Mouse (Mus musculus) liver, embryonic 11.5 days (tissue): Measurements from ENCODE around the gene Mdga1. TPM values are rescaled to one million over a fixed set of nuclear protein-coding genes. Genes with fewer than 3 reads are reported as not detected.

Source experiments
- ATAC-seq: fragments of 200-750 bp; cut with Nextera tagmentation; replicated peaks from 2 replicates; pipeline ENCODE4 v1.8.0; 2017; ENCODE audit warnings: moderate number of reproducible peaks, mild to moderate bottlenecking, moderate TSS enrichment, moderate library complexity; ENCODE audit not compliant: low FRiP score
- DNase-seq: peaks from one replicate; pipeline ENCODE4 v3.0.0-alpha.2; 2017; ENCODE audit warnings: low spot score
- H3K27ac ChIP-seq: fragments of 300-500 bp; sonication (generic); 2 replicates; pipeline ENCODE4 v1.5.1; 2014; ENCODE audit warnings: mild to moderate bottlenecking, low read depth, low read length, control low read depth
- H3K27me3 ChIP-seq: fragments of 300-500 bp; sonication (generic); replicated peaks from 2 replicates; pipeline ENCODE4 v1.6.1; 2014; ENCODE audit warnings: low read length, mixed read lengths; ENCODE audit not compliant: control insufficient read depth, insufficient read depth
- H3K36me3 ChIP-seq: fragments of 300-500 bp; sonication (generic); 2 replicates; pipeline ENCODE4 v1.6.1; 2014; ENCODE audit warnings: mild to moderate bottlenecking, low read length, moderate library complexity, mixed read lengths; ENCODE audit not compliant: control insufficient read depth, insufficient read depth
- H3K4me1 ChIP-seq: fragments of 300-500 bp; sonication (generic); replicated peaks from 2 replicates; pipeline ENCODE4 v1.6.1; 2014; ENCODE audit warnings: low read length, mixed read lengths; ENCODE audit not compliant: control insufficient read depth, insufficient read depth
- H3K4me2 ChIP-seq: fragments of 300-500 bp; sonication (generic); 2 replicates; pipeline ENCODE4 v1.6.1; 2014; ENCODE audit warnings: mild to moderate bottlenecking, control low read depth, moderate library complexity
- H3K4me3 ChIP-seq: fragments of 300-500 bp; sonication (generic); 2 replicates; pipeline ENCODE4 v1.5.1; 2014; ENCODE audit warnings: low read depth, low read length, control low read depth
- H3K9ac ChIP-seq: fragments of 300-500 bp; sonication (generic); 2 replicates; pipeline ENCODE4 v1.6.1; 2014; ENCODE audit warnings: low read depth, low read length, control low read depth
- H3K9me3 ChIP-seq: fragments of 300-500 bp; sonication (generic); 2 replicates; pipeline ENCODE4 v1.6.1; 2016; ENCODE audit warnings: low read length, inconsistent platforms, mixed read lengths; ENCODE audit not compliant: control insufficient read depth
- WGBS: fragments of 180-500 bp; shearing (Covaris S2); extraction: QIAGEN DNeasy Blood & Tissue Kit; methylation state at CpG from one replicate; pipeline ENCODE4 v1.1.7; 2014; 5-methylcytosine and 5-hydroxymethylcytosine counted together
- polyA plus RNA-seq: library from polyadenylated mRNA; unstranded; fragments of >200 nt; fragmentation: Nextera tagmentation; extraction: Ambion mirVana; gene quantifications from 2 replicates; pipeline ENCODE4 v1.2.1, GENCODE M21; 2014

Gene Mdga1
- polyA plus RNA-seq, 1 experiment from 2014 or later, result 1.7 TPM

DNA sequence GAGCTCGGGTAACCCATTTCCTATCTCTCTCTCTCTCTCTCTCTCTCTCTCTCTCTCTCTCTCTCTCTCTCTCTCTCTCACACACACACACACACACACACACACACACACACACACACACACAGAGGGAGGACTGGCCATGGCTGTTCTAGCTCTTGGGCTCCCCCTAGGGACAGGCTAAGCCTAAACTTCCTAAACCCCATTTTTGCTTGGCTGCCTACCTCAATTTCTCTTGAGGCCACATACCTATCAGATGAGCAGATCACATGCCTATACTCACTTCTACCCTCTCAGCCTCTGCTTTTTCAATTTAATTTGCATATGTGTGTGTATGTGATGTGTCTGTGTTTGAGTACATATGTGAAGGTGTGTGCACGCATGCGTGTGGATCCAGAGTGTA lies 111.1 kb downstream of the Mdga1 start:
- 77% methylated on average over 3 of the region's 3 CpGs for WGBS
- Histone ChIP-seq H3K9me3 (no peaks in the 10 kb centered on the region), H3K27ac (peak overlapping the region; percentile 85), H3K4me1 (peaks cover 57% of the 10 kb centered on the region), H3K36me3 (no peaks in the 10 kb centered on the region), H3K9ac (peak overlapping the region; percentile 1; the same call in 1 of the 2 replicates), H3K4me3 (no peak overlapping the region), H3K4me2 (peak overlapping the region; percentile 35; the same call in 1 of the 2 replicates), H3K27me3 (no peaks in the 10 kb centered on the region)
- no peak for ATAC-seq
- DNase-seq, result no peak

DNA sequence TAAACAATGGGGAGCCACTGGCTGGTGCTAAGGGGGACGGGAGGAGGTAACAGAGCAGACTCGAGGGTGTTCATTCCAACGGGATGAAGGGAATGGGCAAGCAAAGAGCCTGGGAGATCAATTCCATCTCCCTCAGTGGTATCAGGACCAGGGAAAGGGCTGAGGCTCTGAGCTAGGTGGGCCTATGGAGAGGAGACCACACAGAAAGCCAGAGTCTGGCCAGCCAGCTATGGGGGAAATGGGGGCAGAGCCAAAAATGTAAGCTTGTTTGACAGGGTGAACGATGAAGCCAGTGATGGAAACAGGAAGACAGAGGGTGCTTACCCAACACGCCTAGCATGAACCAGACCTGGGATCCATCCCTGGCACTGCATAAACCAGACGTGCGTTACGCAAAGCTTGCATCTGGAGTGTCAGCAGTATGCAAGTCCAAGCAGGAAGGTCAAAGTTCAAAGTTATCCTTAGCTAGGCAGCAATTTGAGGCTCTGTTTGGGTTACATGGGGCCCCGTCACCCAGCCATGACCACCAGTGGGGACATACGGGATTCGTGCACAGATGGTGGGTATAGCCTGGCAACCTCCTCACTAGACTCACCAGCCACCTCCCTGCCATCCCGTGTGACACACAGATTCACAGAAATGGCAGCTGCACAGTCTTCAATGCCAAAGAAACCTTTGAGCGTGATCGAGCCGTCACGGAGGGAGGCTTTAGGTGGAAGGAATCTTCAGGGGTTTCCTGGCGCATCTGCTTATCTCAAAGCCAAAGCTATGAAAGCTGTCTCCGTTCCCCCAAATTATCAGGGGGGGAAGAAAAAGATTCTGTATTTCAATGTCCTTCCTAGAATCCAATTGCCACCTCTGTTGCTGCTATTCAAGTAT lies 113.9 kb downstream of the Mdga1 start:
- Histone ChIP-seq H3K27me3 (peaks cover 2% of the 10 kb centered on the region; the same call in 1 of the 2 replicates), H3K4me2 (no peak overlapping the region), H3K36me3 (no peaks in the 10 kb centered on the region), H3K9me3 (no peaks in the 10 kb centered on the region), H3K4me3 (no peak overlapping the region), H3K9ac (no peak overlapping the region), H3K4me1 (peaks cover 56% of the 10 kb centered on the region), H3K27ac (0 out of 2 replicates have a peak overlapping the region, but pooled peaks have one; percentile 41)
- no peak for ATAC-seq
- WGBS, result 52% methylated on average over 18 of the region's 18 CpGs
- no peak for DNase-seq

DNA sequence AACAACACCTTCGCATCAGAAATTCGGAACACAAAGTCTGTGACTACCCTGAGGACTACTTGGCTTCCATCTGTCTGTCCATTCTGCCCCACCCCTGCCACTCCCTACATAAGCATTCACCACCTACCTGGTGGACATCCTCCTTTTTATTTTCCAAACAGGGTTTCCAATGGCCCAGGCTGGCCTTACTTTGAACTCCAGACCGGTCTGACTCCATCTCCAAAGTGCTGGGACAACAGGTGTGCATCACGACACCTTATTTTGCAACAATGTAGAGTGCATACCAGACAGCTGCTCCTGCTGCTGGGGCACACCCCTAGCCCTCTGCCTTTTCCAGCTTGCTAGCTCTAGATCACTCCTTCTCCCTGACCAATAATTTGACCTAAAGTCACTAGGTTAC lies 115.1 kb downstream of the Mdga1 start:
- 91% methylated on average over 4 of the region's 4 CpGs for WGBS
- Histone ChIP-seq H3K4me2 (0 out of 2 replicates have a peak overlapping the region, but pooled peaks have one; percentile 12), H3K36me3 (no peaks in the 10 kb centered on the region), H3K4me1 (peaks cover 52% of the 10 kb centered on the region), H3K9me3 (no peaks in the 10 kb centered on the region), H3K27me3 (peaks cover 2% of the 10 kb centered on the region; the same call in 1 of the 2 replicates), H3K9ac (0 out of 2 replicates have a peak overlapping the region, but pooled peaks have one; percentile 11), H3K27ac (peak overlapping the region; percentile 4; the same call in 1 of the 2 replicates), H3K4me3 (no peak overlapping the region)
- ATAC-seq, result no peak
- DNase-seq, result no peak

DNA sequence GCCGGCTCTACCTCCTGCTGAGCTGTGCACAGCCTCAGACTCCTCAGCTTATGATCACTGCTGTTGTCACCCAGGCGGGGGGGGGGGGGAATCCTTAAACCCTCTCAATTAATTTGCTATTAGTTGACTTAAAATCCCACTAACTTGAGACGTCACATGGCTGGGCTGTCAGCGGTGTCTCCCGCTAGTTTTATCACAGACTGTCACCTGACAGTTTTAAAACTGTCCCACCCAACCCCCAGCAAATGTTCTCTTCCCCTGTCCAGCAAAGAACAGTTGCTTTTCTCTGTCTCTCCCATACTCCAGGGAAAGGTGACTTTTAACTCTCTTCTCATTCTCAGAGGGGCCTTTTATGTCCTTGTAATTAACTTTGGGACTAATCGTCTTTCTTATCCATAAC lies 115.5 kb downstream of the Mdga1 start:
- H3K9ac ChIP-seq, result 0 out of 2 replicates have a peak overlapping the region, but pooled peaks have one; percentile 15

DNA sequence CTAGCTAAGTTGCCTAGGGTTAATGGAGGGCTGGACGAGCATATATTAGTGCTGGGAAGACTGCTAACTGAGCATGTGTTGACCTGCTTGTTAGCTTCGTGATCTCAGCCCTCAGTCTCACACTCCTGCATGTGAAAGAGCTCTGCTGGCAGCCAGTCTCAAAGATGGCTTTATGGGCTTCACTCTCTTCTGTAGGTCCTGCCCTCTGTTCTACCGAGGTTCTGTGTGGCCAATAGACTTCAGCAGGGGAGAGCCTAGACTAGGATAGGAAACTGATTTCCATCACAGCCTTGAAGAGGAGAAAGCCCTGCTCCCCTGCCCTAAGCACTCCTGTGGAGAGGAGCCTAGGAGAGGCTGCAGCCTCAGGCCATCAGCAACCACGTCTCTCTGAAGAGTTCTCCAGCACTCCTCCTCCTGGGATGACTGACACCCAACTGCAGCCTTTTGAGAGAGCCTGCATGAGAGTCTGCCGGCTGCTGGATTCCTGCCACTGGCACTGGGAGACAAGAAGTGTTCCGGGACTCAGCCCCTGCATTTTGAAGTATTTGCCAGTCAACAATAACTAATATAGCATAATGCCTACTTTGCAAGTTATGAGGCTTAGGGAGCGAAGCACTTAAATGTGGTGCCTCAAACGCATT lies 116.9 kb downstream of the Mdga1 start:
- Histone ChIP-seq H3K4me1 (peaks cover 53% of the 10 kb centered on the region), H3K27me3 (peaks cover 2% of the 10 kb centered on the region; the same call in 1 of the 2 replicates), H3K9ac (no peak overlapping the region), H3K4me3 (no peak overlapping the region), H3K4me2 (no peak overlapping the region), H3K9me3 (no peaks in the 10 kb centered on the region), H3K36me3 (no peaks in the 10 kb centered on the region), H3K27ac (no peak overlapping the region)
- no peak for DNase-seq
- WGBS, result 65% methylated on average over 8 of the region's 8 CpGs
- no peak for ATAC-seq

More for the DNA sequence above, 115.5 kb downstream of the Mdga1 start:
- 37% methylated on average over 6 of the region's 6 CpGs for WGBS
- H3K27ac ChIP-seq, result peak overlapping the region; percentile 4; the same call in 1 of the 2 replicates
- no peaks in the 10 kb centered on the region for H3K36me3 ChIP-seq
- no peaks in the 10 kb centered on the region for H3K9me3 ChIP-seq
- DNase-seq (no peak), ATAC-seq (peak; percentile 70)
- peaks cover 2% of the 10 kb centered on the region; the same call in 1 of the 2 replicates for H3K27me3 ChIP-seq
- 0 out of 2 replicates have a peak overlapping the region, but pooled peaks have one; percentile 12 for H3K4me2 ChIP-seq
- peaks cover 54% of the 10 kb centered on the region for H3K4me1 ChIP-seq
- H3K4me3 ChIP-seq, result no peak overlapping the region

DNA sequence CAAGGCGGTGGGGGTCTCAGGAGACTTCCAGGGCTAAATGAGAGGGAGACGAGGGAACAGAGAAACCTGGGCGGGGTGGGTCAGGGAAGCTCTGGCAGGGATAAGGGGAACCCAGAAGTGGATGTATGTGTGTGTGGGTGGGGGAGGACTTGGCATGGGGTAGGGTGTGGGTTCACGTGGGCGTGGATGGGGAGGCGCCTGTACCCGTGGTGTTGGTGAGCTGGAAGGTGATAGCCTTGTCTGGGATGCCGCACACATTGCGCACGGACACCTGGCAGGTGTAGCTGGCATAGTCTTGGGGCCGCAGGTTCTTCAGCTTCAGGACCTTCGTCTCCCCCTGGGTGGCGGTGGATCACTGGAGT lies 120.5 kb downstream of the Mdga1 start:
- Histone ChIP-seq H3K4me2 (no peak overlapping the region), H3K9me3 (no peaks in the 10 kb centered on the region), H3K36me3 (no peaks in the 10 kb centered on the region), H3K27me3 (peaks cover 2% of the 10 kb centered on the region; the same call in 1 of the 2 replicates), H3K4me3 (no peak overlapping the region), H3K9ac (no peak overlapping the region), H3K27ac (no peak overlapping the region), H3K4me1 (peaks cover 20% of the 10 kb centered on the region)
- 67% methylated on average over 13 of the region's 13 CpGs for WGBS
- ATAC-seq (no peak; the same call in 1 of the 2 replicates), DNase-seq (no peak)

DNA sequence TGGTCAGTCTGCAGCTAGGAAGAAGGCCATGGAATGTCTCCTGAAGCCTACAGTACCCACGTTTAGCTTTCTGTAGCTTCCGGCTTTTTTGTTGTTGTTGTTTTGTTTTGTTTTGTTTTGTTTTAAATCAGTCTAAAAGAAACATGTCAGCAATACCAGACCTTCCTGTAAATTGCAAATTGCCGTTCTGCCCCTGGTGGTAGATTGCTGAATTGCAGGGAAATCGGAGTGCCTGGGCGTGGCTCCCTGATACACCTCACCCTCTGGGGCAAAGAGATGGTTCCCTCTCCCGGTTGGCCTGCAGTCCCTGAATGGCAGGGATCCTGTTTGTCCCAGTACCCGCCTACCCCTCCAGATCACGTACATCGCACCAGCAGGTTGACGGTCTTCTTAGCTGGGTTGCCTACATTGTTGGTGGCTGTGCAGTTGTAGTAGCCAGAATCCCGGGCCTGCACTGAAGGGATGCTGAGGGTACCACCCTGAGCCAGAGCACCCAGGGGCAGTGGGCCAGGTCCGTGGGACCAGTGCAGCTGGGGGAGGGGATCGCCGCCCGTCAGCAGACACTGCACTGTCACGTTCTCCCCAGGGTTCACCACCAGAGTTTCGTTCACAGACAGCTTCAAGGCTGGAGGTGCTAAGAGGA lies 121.0 kb downstream of the Mdga1 start:
- Histone ChIP-seq H3K36me3 (no peaks in the 10 kb centered on the region), H3K4me3 (no peak overlapping the region), H3K9me3 (no peaks in the 10 kb centered on the region), H3K27me3 (peaks cover 2% of the 10 kb centered on the region; the same call in 1 of the 2 replicates), H3K9ac (no peak overlapping the region), H3K4me1 (peaks cover 15% of the 10 kb centered on the region), H3K27ac (no peak overlapping the region), H3K4me2 (no peak overlapping the region)
- ATAC-seq, result peak; percentile 55; the same call in 1 of the 2 replicates
- 30% methylated on average over 17 of the region's 17 CpGs for WGBS
- DNase-seq, result peak; percentile 78

DNA sequence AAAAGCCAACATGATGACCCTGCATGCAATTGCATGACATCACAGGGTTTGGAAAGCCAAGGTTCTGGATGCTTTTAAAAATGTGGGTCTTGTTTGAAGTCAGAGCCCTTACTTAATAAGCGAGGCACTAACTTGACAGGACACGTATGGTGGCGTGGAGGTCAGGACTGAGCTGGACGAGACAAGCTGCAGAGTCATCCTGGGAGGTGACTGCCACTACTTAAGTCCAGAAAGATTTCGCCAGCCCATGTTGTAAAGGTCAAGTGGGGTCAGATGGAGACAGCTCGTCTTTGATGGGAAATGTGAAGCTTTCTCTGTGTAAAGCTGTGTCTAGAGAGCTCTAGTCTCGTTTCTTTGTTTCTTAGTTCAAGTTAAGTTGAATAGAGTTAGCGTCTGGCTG lies 122.6 kb downstream of the Mdga1 start:
- Histone ChIP-seq H3K9me3 (no peaks in the 10 kb centered on the region), H3K4me1 (peaks cover 13% of the 10 kb centered on the region), H3K9ac (no peak overlapping the region), H3K4me3 (no peak overlapping the region), H3K36me3 (no peaks in the 10 kb centered on the region), H3K4me2 (no peak overlapping the region), H3K27me3 (0 out of 2 replicates have a peak, but pooled peaks cover 2% of the 10 kb centered on the region), H3K27ac (no peak overlapping the region)
- ATAC-seq (no peak), DNase-seq (no peak)
- 66% methylated on average over 8 of the region's 8 CpGs for WGBS
